Mouse (Mus musculus) T-helper 17 cell (primary cell): ENCODE measurements around the gene Cep135.

ENCODE experiments used
- in situ Hi-C, 2 experiments: fragments of 300-600 bp; cut with MboI, MseI; formaldehyde crosslinking; loops; 1 replicate in 1 of 2; 2 replicates in 1 of 2; pipeline ENCODE4 v1.15.1; 2025; ENCODE audit warnings: high pct_unique_total_duplicates in 2 of 2

The Cep135 gene

GRCm38 (mm10) chr5:76642076-76642475, 53.6 kb downstream of the Cep135 start:
- in situ Hi-C loops, result no loop called here

DNA sequence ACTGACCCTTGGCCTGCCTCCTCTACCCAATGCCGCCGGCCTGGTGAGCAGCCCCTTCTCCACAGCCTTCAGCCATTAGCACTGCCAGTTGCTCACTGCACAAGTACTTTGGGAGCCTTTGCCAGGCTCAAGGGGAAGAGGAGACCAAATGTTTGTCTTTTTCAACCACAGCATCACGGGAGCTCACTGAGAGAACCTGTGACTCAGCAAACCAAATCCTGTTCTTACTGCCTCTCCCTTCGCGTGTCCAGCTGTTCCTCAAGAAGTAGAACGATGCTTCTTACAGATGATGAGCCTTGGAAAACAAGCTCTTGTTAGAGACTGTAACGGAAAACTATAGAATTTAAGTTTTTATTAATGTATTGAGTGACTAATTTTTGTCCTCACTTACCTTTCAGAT, 55.7 kb downstream of the Cep135 start:
- in situ Hi-C loops, result no loop called here

- in situ Hi-C loops, result no loop called here
These were observed 56.8 kb downstream of the Cep135 start for GRCm38 (mm10) chr5:76645091-76645868.

GRCm38 (mm10) chr5:76649897-76650296, 61.4 kb downstream of the Cep135 start:
- in situ Hi-C loops, result no loop called here

- in situ Hi-C loops, result no loop called here
These were observed 62.7 kb downstream of the Cep135 start for GRCm38 (mm10) chr5:76651151-76651725.

DNA sequence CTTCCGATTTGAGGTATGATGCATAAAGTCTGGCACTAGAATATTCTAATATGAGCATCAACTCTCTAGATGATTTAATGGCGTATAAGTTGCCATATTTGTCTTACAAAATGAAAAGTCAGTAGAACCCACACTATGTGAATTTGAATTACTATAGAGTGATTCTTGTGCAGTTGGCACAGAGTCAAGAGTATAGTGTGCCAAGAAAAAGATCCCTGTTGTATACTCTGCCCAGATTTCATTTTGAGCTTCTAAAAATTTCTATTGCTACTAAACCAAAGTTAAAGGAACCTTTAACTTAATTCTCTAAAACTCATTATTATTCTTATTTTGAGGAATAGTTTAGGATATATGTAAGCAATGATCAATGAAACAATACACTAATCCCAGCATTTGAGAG, 67.7 kb downstream of the Cep135 start, which contains the start of gene C530008M17Rik:
Gene C530008M17Rik (plus strand): TSS at position 301 of the 400 bp plus-strand sequence.
- in situ Hi-C loops, result no loop called here

GRCm38 (mm10) chr5:76657245-76658083, 69.0 kb downstream of the Cep135 start:
- in situ Hi-C loops, result no loop called here

- in situ Hi-C loops, result no loop called here
These were observed 69.8 kb downstream of the Cep135 start for GRCm38 (mm10) chr5:76658084-76658934.

- in situ Hi-C loops, result no loop called here
These were observed 71.6 kb downstream of the Cep135 start for GRCm38 (mm10) chr5:76659958-76660635.

- in situ Hi-C loops, result no loop called here
These were observed 72.8 kb downstream of the Cep135 start for GRCm38 (mm10) chr5:76661310-76661709.

DNA sequence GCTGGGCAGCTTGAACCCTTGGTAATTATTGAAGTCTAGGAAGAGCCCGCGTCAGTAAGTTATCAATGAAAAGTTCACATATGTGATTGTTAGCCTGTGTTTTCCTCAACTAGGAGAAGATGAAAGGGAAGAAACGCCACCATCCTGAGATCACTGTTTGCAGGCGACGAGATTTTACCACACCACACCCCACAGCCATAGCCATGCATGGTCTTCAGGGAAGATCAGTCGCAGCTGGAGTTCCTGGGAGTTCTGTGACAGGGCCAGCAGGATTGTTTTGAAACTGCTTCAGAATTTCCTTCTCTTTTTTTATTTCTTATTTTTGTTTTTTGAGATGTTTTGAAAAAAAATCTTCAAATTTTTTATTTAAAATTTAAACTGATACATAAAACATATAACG, 76.4 kb downstream of the Cep135 start:
- in situ Hi-C loops, result no loop called here

DNA sequence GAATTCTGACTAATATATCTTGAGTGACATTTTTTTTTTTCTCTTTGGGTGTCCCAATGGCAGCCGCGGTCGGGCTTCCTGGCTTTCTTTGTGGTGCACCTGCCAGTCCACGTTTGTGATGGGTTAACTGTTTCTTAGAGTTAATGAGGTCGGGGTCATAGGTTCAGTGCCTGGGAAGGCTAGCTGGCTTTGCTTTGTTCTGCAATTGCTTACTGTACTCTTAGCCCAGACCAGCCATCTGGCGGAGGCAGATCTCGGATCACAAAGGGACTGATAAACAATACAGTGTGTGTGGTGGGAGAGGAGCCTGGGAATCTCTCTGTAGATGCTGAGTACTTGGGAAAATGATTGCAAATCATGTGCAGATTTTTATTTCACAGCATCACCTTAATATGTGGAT, 76.9 kb downstream of the Cep135 start:
- in situ Hi-C loops, result no loop called here

DNA sequence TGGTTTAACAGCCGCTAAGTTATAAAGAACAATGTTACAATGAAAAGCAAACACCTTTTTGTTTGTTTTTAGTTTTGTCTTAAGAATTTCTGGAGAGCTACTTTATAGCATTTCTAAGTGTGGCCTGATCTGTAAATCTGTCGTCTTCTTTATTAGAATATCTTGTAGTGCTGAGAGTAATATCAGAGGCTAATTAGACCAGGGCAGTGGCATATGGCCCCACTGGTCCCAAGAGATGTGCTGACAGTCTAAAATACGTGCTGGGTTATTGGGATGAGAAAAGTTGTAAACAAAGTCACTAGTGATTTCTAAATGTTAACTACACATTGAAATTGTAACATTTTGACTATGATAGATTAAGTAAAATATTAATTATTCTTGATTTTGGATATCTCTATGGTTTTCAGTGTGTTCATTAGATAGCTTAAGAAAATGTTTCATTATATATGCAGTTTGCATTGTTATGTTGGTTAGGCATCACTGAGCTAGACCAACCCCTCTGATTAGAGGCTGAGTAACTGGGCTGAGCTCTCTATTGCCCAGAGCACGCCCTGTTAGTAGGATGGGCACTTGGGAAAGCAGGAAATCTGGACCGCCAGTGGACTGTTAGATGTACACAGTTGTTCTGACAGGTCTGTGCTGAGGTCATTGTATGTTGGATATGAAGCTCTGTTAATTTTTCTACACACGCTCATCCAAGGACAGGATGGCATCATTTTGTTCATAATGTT, 77.7 kb downstream of the Cep135 start:
- in situ Hi-C loops, result no loop called here

DNA sequence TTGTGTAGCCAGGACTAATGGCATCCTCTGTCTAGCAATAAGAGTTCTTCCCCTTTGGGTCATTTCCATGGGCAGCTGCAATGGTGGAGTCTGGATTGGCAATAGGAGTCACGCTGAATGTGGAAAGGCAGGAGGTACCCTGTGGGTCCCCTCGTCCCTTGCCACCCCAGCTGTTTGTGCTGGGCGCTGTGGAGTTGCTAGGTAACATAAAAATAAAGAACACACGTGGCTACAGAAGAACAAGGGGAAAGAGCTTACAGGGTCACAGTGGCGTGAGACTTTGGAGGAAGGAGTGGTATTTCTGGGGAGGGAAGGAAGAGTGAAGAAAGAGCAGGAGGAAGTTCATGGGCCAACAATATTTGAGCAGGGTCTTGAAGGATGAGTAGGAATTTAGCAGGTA, 79.6 kb downstream of the Cep135 start:
- in situ Hi-C loops, result no loop called here

DNA sequence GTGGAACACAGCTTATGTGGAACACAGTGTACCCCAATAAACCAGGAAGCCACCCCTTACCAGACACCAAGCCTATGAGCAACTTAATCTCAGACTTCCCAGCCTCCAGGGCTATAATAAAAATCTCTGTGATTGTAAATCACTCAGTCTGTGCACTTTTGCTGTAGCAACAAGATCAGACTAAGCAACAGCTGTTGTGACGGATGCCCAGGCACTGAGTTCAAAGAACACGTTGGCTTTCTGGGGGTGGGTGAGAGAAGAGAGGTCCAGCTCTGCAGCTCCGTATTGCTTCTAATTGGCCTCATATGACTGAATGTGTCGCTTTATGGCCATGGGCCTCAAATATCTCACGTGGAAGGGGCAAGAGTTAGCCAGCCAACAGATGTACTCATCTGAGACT, 80.0 kb downstream of the Cep135 start:
- in situ Hi-C loops, result no loop called here

DNA sequence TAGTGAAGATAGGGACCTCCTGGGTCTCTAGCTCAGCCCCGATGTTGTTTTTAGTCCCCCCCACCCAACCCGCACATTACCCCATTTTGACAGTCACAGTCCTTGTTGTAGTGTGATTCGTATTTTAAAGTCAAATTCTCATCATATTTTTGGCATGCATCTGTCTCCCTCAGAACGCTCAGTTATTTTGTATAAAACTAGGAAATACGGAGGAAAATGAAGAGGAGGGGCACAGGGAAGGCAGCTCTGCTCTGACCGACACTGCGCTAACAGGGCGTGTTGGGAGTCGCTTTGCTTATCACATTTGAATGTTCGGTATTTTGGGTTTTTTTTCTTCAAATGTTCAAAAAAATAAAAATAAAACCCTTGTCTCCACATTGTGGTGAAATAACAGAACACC, 81.7 kb downstream of the Cep135 start:
- in situ Hi-C loops, result no loop called here

- in situ Hi-C loops, result no loop called here
These were observed 85.6 kb downstream of the Cep135 start for GRCm38 (mm10) chr5:76674022-76674653.

DNA sequence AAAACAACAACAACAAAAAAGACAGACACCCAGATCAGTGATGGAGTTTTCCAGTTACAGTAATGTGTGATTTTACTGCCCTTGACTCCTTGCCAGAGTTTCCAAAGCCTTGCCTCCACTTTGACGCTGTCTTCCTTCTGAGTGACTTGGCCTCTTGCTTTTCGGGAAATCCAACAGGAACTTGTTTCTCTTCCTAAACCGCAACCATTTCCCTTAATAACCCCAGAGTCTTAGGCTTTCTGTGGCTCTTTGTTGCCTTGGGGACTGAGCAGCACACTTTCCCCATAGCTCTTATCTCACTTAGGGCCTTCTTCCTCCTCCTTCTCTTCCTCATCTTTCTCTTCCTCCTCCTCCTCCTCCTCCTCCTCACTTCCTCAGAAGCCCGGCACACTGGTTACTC, 86.9 kb downstream of the Cep135 start:
- in situ Hi-C loops, result no loop called here

GRCm38 (mm10) chr5:76680959-76681358, 92.5 kb downstream of the Cep135 start:
- in situ Hi-C loops, result no loop called here
